Mouse (Mus musculus) frontal cortex, postnatal 14 days (tissue): ENCODE data around the gene Rsu1.

Source experiments
- DNase-seq, 2 experiments: peaks; one replicate each; pipeline ENCODE4 v3.0.0; 2022; ENCODE audit warnings: low spot score in 2 of 2

The Rsu1 gene

DNA sequence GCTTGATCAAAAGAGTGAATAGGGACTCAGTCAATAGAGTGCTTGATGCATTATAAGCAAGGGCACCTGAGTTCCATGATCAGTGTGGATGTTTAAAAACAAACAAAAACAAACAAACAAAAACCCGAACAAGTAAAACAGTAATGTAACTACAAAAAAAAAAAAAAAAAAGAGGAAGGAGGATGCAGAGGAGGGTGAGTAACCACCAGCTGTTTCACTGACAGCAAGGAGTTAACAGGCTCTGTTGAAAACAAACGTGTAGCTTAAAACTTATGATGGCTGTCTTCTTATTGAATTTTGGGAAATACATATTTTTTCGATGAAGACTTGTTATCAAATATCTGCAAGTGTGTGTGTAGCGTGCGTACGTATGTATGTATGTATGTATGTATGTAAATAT lies 222.6 kb downstream of the Rsu1 start:
- DNase-seq, result no peak

DNA sequence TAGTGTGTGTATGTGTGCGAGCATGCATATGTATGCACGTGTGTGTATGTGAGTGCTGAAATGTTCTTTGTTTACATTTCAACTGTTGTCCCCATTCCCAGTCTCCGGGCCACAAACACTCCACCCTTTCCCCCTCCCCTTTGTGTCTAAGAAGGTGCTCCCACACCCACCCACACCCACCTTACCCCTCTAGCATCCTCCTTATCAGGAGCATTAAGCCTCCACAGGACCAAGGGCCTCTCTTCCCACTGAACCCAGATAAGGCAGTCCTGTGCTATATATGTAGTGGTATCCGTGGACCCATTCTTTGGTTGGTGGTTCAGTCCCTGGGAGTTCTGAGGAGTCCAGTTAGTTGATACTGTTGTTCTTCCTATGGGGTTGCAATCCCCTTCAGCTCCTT lies 226.7 kb downstream of the Rsu1 start:
- no peak for DNase-seq

DNA sequence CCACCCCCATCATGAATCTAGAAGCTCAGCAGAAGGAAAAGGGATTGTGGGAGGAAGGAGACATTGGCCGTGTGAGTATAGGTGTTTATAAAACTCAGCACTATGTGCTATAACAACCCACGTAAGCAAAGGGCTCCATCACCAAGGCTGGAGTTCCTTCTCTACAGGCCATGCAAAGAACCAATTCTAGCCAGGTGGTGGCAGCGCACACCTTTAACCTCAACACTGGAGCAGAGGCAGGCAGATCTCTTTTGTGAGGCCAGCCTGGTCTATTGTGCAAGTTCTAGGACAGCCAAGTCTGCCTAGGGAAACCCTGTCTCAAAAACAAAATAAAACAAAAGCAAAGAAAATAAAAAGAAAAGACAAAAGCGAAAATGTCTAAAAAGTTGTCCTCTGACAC lies 231.4 kb downstream of the Rsu1 start:
- DNase-seq, result no peak

DNA sequence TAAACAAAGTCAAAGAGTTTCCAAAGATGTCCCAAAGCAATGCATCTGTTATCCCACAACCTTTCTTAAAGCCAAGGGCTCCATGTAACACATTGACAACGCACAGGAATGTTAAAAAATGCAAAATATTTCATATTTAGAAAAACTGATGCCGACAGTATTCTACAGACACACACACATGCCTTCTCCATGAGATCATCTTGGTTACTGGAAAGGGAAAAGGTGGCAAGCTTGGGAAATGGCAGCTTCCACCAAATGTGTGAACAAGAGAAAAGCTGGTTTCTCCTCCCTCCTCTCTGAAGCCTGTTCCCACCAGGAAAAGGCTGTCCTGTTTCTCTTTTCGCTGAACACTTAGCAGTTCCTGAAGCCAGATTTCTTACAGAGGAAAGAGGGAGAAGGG lies 232.4 kb downstream of the Rsu1 start:
- DNase-seq, result no peak
